Mouse (Mus musculus): Measurements from ENCODE around the gene Scgb3a1.

GRCm38 (mm10) chr11:49707834-49708233, 44.4 kb downstream of the Scgb3a1 start:
- no peak for TF ChIP-seq POLR2A (IDR thresholded peaks at IDR 0.05; ENCODE audit: control insufficient read depth, low read depth, low read length)
- no peak for TF ChIP-seq CTCF (IDR thresholded peaks at IDR 0.05; ENCODE audit: control insufficient read depth, insufficient read depth, insufficient replicate concordance, low read depth, low read length)

All from testis, adult 2 months (tissue).